9 mouse cellular contexts compared by ENCODE assay signal in the genomic region with DNA sequence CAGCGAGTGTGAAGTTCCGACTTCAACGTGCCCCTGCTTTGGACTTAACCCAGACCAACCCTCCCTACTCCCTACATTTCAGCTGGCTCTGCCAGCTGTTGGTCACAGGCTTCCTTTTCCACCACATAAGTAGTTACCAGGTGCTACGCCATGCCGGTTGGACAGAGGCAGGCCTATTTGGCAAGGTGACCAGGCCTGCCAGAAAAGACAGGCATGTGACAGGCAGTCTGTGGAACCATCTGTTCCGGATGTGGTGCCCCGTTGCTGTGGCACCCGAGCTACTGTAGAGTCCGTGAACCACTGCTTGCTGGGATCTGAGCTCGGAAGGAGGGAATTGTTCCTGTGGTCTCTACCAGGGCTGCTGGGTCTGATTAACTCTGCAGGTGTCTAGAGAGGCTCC. TPM values are rescaled to one million over a fixed set of nuclear protein-coding genes. Genes with fewer than 3 reads are reported as not detected.
DNase-seq lines count a peak whose midpoint lies in the region; ATAC-seq lines count a peak whose summit lies in the region.
"Had no signal": no experiment of that assay in that cellular context is flagged by ENCODE, and none has a peak within 500 bp of the region (broad histone marks: within the 10 kb centered on the region; RNA-seq: fewer than 3 reads in every experiment).

No protein-coding gene starts in this region.

- ATAC-seq in hindbrain, embryonic 16.5 days = peak; percentile 32; the same call in 1 of the 2 replicates
- no peak for ATAC-seq in hindbrain, embryonic 13.5 days (ENCODE audit: low FRiP score)

- H3K9ac ChIP-seq in hindbrain, embryonic 16.5 days (ENCODE audit: low read depth, low read length) = no peak overlapping the region
- H3K9ac ChIP-seq in hindbrain, embryonic 13.5 days = no peak overlapping the region

- no peaks in the 10 kb centered on the region for H3K36me3 ChIP-seq in hindbrain, embryonic 16.5 days (ENCODE audit: control insufficient read depth, insufficient read depth, low read length)
- H3K36me3 ChIP-seq in hindbrain, embryonic 13.5 days = no peaks in the 10 kb centered on the region

- H3K4me2 ChIP-seq in hindbrain, embryonic 16.5 days (ENCODE audit: low read length) = no peak overlapping the region
- H3K4me2 ChIP-seq in hindbrain, embryonic 13.5 days = no peak overlapping the region

- no peak overlapping the region for H3K4me3 ChIP-seq in hindbrain, embryonic 16.5 days (ENCODE audit: low read length)
- no peak overlapping the region for H3K4me3 ChIP-seq in hindbrain, embryonic 13.5 days

- no peak overlapping the region for H3K27ac ChIP-seq in hindbrain, embryonic 16.5 days (ENCODE audit: low read depth, low read length)
- no peak overlapping the region for H3K27ac ChIP-seq in hindbrain, embryonic 13.5 days

- no peaks in the 10 kb centered on the region for H3K27me3 ChIP-seq in hindbrain, embryonic 16.5 days (replicated peaks; ENCODE audit: control insufficient read depth, insufficient read depth, low read length)
- H3K27me3 ChIP-seq in hindbrain, embryonic 13.5 days = no peaks in the 10 kb centered on the region

- H3K9me3 ChIP-seq in hindbrain, embryonic 16.5 days (ENCODE audit: control insufficient read depth, low read length) = no peaks in the 10 kb centered on the region
- H3K9me3 ChIP-seq in hindbrain, embryonic 13.5 days = no peaks in the 10 kb centered on the region

- WGBS in hindbrain, embryonic 16.5 days = 74% methylated on average over 10 of the region's 10 CpGs
- WGBS in hindbrain, embryonic 13.5 days = 84% methylated on average over 10 of the region's 10 CpGs

- DNase-seq in T-cell, adult 2 months (ENCODE audit: low spot score) = peak; percentile 66
- peak; percentile 42 for DNase-seq in heart, postnatal 4 days
- peak; percentile 52 for DNase-seq in naive thymus-derived CD4-positive, alpha-beta T cell, adult 2 months (ENCODE audit: low read depth)
- DNase-seq in yolk sac, embryonic 10.5 days (ENCODE audit: low spot score) = no peak
- DNase-seq in frontal cortex, postnatal 10 days (ENCODE audit: low spot score in 2 of 2) = no peak
- DNase-seq in gastrocnemius, postnatal 4 days (ENCODE audit: low spot score in 2 of 2) = no peak
- DNase-seq: cerebellum, adult 11 months had no signal

- H3K4me1 ChIP-seq in hindbrain, embryonic 16.5 days (ENCODE audit: control insufficient read depth, insufficient read depth, low read depth, low read length) = no peaks in the 10 kb centered on the region
- H3K4me1 ChIP-seq in hindbrain, embryonic 13.5 days (replicated peaks) = peaks cover 16% of the 10 kb centered on the region

RNA-seq across cellular contexts. Expression of a gene that starts 22.1 kb away (rescaled TPM):
- 1.2 and 1.4 TPM in 2 replicates for polyA plus RNA-seq in hindbrain, embryonic 16.5 days (2015; fragmentation: Nextera tagmentation; extraction: Ambion mirVana)
- 1.1 and 1.8 TPM in 2 replicates for polyA plus RNA-seq in hindbrain, embryonic 13.5 days (2015; fragmentation: Nextera tagmentation; extraction: Ambion mirVana)
- total RNA-seq in heart, postnatal 4 days (2021) = 1 to 10 TPM; 1.5 to 1.8 TPM
- total RNA-seq in gastrocnemius, postnatal 4 days (2021) = 1 to 10 TPM; 1.3 to 1.9 TPM

RNA-seq across cellular contexts. Expression of a gene that starts 31.7 kb away (rescaled TPM):
- 2.9 and 3.0 TPM in 2 replicates for polyA plus RNA-seq in hindbrain, embryonic 16.5 days (2015; fragmentation: Nextera tagmentation; extraction: Ambion mirVana)
- polyA plus RNA-seq in hindbrain, embryonic 13.5 days (2015; fragmentation: Nextera tagmentation; extraction: Ambion mirVana) = 1.6 and 2.2 TPM in 2 replicates
- not detected for total RNA-seq in heart, postnatal 4 days (2021)
- under 1 TPM in 1 of 2 experiments, not detected in 1; 0.32 TPM for total RNA-seq in gastrocnemius, postnatal 4 days (2021)

RNA-seq across cellular contexts. Expression of a gene that starts 31.7 kb away (rescaled TPM):
- 4.4 and 4.9 TPM in 2 replicates for polyA plus RNA-seq in hindbrain, embryonic 16.5 days (2015; fragmentation: Nextera tagmentation; extraction: Ambion mirVana)
- polyA plus RNA-seq in hindbrain, embryonic 13.5 days (2015; fragmentation: Nextera tagmentation; extraction: Ambion mirVana) = 6.9 and 7.8 TPM in 2 replicates
- total RNA-seq in heart, postnatal 4 days (2021) = 10 to 100 TPM; 21.6 TPM
- 1 to 10 TPM; 2.9 to 4.3 TPM for total RNA-seq in gastrocnemius, postnatal 4 days (2021)

RNA-seq across cellular contexts. Expression of a gene that starts 32.6 kb away (rescaled TPM):
- 136 and 148 TPM in 2 replicates for polyA plus RNA-seq in hindbrain, embryonic 16.5 days (2015; fragmentation: Nextera tagmentation; extraction: Ambion mirVana)
- 117 and 118 TPM in 2 replicates for polyA plus RNA-seq in hindbrain, embryonic 13.5 days (2015; fragmentation: Nextera tagmentation; extraction: Ambion mirVana)
- 10 to 100 TPM; 68.9 to 69.7 TPM for total RNA-seq in heart, postnatal 4 days (2021)
- 10 to 100 TPM; 30.0 to 34.3 TPM for total RNA-seq in gastrocnemius, postnatal 4 days (2021)

RNA-seq across cellular contexts. Expression of a gene that starts 50.1 kb away (rescaled TPM):
- 0.60 and 0.88 TPM in 2 replicates for polyA plus RNA-seq in hindbrain, embryonic 16.5 days (2015; fragmentation: Nextera tagmentation; extraction: Ambion mirVana)
- 0.78 and 1.3 TPM in 2 replicates for polyA plus RNA-seq in hindbrain, embryonic 13.5 days (2015; fragmentation: Nextera tagmentation; extraction: Ambion mirVana)
- 1 to 10 TPM; 2.2 to 2.3 TPM for total RNA-seq in heart, postnatal 4 days (2021)
- total RNA-seq in gastrocnemius, postnatal 4 days (2021) = not detected

Comparison
In these comparisons a context has a peak if more than half of its experiments do, and no peak if none do; other contexts are left out.
1. DNase-seq: peak in T-cell, adult 2 months (single experiment), heart, postnatal 4 days (single experiment) and naive thymus-derived CD4-positive, alpha-beta T cell, adult 2 months (single experiment); none in yolk sac, embryonic 10.5 days (single experiment), frontal cortex, postnatal 10 days (0 of 2) and gastrocnemius, postnatal 4 days (0 of 2).
2. RNA of a gene that starts 31.7 kb away (total RNA-seq): 21.6 TPM in heart, postnatal 4 days; 2.9 to 4.3 TPM in gastrocnemius, postnatal 4 days; every median in the first group is over 4 times any median in the second.